Mouse (Mus musculus) frontal cortex, postnatal 25 days (tissue): ENCODE results near the gene Gpx2.

Experiments
- DNase-seq, 2 experiments: peaks; one replicate each; pipeline ENCODE4 v3.0.0; 2022; ENCODE audit warnings: low spot score in 2 of 2

Gpx2 gene

GRCm38 (mm10) chr12:76752652-76753318 lies 42.6 kb downstream of the Gpx2 start:
- DNase-seq = peak in 1 of 2 experiments; percentile 15

- DNase-seq = no peak
Measured at GRCm38 (mm10) chr12:76750866-76751459, 44.4 kb downstream of the Gpx2 start.
